In the genomic region with DNA sequence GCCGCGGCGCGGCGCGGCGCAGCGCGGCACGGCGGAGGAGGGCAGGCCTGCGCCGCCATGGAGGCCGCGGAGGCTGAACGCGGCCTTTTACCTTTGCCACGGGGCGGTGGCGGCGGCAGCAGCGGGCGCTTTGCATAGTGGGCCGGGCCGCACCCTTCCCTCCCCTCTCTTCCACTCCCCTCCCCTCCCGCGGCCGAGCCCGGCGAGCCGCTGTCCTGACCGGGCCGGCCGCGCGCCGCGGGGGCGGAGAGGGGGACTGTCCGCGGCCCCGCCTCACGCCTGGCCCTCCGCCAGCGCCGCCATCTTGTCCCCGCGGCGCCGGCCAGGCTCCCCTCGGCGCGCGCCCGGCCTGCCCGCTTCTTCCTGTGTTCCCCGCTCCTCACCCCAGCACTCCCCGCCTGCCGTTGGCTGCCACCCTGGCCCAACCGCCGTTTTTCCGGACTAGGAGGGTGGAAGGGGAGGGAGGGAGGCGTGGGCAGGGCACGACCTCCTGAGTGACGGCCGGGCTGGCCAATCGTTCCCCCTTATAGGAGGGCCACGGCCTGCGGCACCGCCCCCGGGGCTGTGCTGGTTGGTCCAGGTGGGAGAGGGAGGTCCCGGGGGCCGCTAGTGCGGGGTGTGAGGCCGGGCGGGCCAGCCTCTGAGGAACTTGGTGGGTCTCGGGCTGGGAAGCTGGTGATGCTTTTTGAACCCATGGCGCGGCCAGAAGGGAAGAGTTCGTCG, we compare ENCODE assay signal across 1 mouse cellular context.
TF ChIP-seq lines count a peak whose summit lies in the region.

No protein-coding gene starts in this region.

TF ChIP-seq in CH12.LX, 34 proteins besides CTCF, POLR2A, EP300 and RAD21 (continued from another document):
- TF ChIP-seq MXI1 (IDR thresholded peaks at IDR 0.05; ENCODE audit: low read depth, low read length) (peak; percentile 75), KAT2A (IDR thresholded peaks at IDR 0.05; ENCODE audit: insufficient replicate concordance, low read length) (0 out of 2 replicates have a peak, but pooled peaks have one; percentile 52), USF1 (IDR thresholded peaks at IDR 0.05; ENCODE audit: low read depth, low read length) (no peak), MAZ (IDR thresholded peaks at IDR 0.05; ENCODE audit: low read depth, low read length) (peak; percentile 97), NELFE (IDR thresholded peaks at IDR 0.05; ENCODE audit: low read depth, low read length) (peak; percentile 56), POLR2AphosphoS2 (IDR thresholded peaks at IDR 0.05; ENCODE audit: low read depth, low read length) (0 out of 2 replicates have a peak, but pooled peaks have one; percentile 26), PAX5 (IDR thresholded peaks at IDR 0.05; ENCODE audit: low read length) (no peak), ETS1 (conservative IDR thresholded peaks at IDR 0.05; ENCODE audit: low read depth, low read length) (no peak), SIN3A (IDR thresholded peaks at IDR 0.05; ENCODE audit: low read length) (peak; percentile 62), JUND (conservative IDR thresholded peaks at IDR 0.05; ENCODE audit: low read depth, low read length) (no peak), MAFK (IDR thresholded peaks at IDR 0.05; ENCODE audit: insufficient replicate concordance, low read length) (no peak), ZC3H11A (IDR thresholded peaks at IDR 0.05; ENCODE audit: low read depth, low read length) (no peak), E2F4 (IDR thresholded peaks at IDR 0.05; ENCODE audit: insufficient replicate concordance, low read depth, low read length) (no peak), IRF4 (IDR thresholded peaks at IDR 0.05; ENCODE audit: low read depth, low read length) (peak; percentile 59; the same call in 1 of the 2 replicates), ZNF384 (IDR thresholded peaks at IDR 0.05; ENCODE audit: low read depth, low read length) (no peak), JUN (IDR thresholded peaks at IDR 0.05; ENCODE audit: insufficient read depth, low read depth, low read length) (no peak), HCFC1 (IDR thresholded peaks at IDR 0.05; ENCODE audit: low read depth, low read length) (peak; percentile 68), MEF2A (IDR thresholded peaks at IDR 0.05; ENCODE audit: borderline replicate concordance, low read depth, low read length) (no peak; the same call in 1 of the 2 replicates), MAX (IDR thresholded peaks at IDR 0.05; ENCODE audit: low read length) (no peak; the same call in 1 of the 2 replicates), CHD2 (IDR thresholded peaks at IDR 0.05; ENCODE audit: low read length) (peak; percentile 93)
